Mouse (Mus musculus) bone marrow, adult 2 months (tissue): ENCODE measurements around the gene Ggn. TPM values are rescaled to one million over a fixed set of nuclear protein-coding genes. Genes with fewer than 3 reads are reported as not detected.

ENCODE experiments used
- H3K27ac ChIP-seq: fragments of 200-500 bp; 2 replicates; pipeline ENCODE4 v1.5.1; 2012; ENCODE audit warnings: low read depth, mild to moderate bottlenecking, control low read depth, inconsistent platforms, low read length; ENCODE audit not compliant: control insufficient read depth, poor library complexity, insufficient read depth
- H3K4me1 ChIP-seq: fragments of 200-500 bp; 2 replicates; pipeline ENCODE4 v1.6.1; 2011; ENCODE audit warnings: low read length; ENCODE audit not compliant: control insufficient read depth, insufficient read depth
- H3K4me3 ChIP-seq: fragments of 200-500 bp; replicated peaks from 2 replicates; pipeline ENCODE3; 2011; ENCODE audit warnings: mild to moderate bottlenecking, low read depth, low read length, control low read depth; ENCODE audit not compliant: control insufficient read depth
- CTCF ChIP-seq: fragments of 200-500 bp; IDR thresholded peaks from 2 replicates; pipeline ENCODE4 v1.5.1; 2011; ENCODE audit warnings: low read length, control low read depth; ENCODE audit not compliant: control insufficient read depth, insufficient read depth
- POLR2A ChIP-seq: fragments of 200-500 bp; IDR thresholded peaks from 2 replicates; pipeline ENCODE4 v1.6.1; 2011; ENCODE audit warnings: low read depth, mild to moderate bottlenecking, control low read depth, low read length, borderline replicate concordance; ENCODE audit not compliant: control insufficient read depth
- WGBS: fragments of 180-500 bp; shearing (Covaris S2); methylation state at CpG from one replicate; pipeline ENCODE4 v1.1.7; 2018; 5-methylcytosine and 5-hydroxymethylcytosine counted together
- polyA plus RNA-seq: library from polyadenylated mRNA; stranded (reverse); fragments of >200 nt; gene quantifications from 2 replicates; pipeline ENCODE4 v1.2.4, GENCODE M21; 2011; ENCODE audit warnings: low replicate concordance; ENCODE audit not compliant: missing spikeins, insufficient read depth, insufficient read length

Ggn gene
- polyA plus RNA-seq, 1 experiment: not detected

- WGBS: 6% methylated on average over 14 of the region's 14 CpGs
- TF ChIP-seq POLR2A (no peak), CTCF (no peak)
- Histone ChIP-seq H3K4me1 (no peaks in the 10 kb centered on the region), H3K4me3 (no peak overlapping the region), H3K27ac (no peak overlapping the region)
These were observed 1.2 kb upstream of the Ggn start for GRCm38 (mm10) chr7:29168791-29169230.

- no peak for TF ChIP-seq POLR2A
- no peak for TF ChIP-seq CTCF
- no peaks in the 10 kb centered on the region for H3K4me1 ChIP-seq
- H3K27ac ChIP-seq: no peak overlapping the region
- WGBS: 1% methylated on average over 34 of the region's 39 CpGs
- H3K4me3 ChIP-seq: peak overlapping the region; percentile 45
These were observed 562 bp upstream of the Ggn start for GRCm38 (mm10) chr7:29169231-29170065.

GRCm38 (mm10) chr7:29170755-29171561, 948 bp downstream of the Ggn start:
- TF ChIP-seq POLR2A: no peak
- TF ChIP-seq CTCF: no peak
- under 1% methylated on average over 43 of the region's 43 CpGs for WGBS
- Histone ChIP-seq H3K4me1 (no peaks in the 10 kb centered on the region), H3K27ac (no peak overlapping the region), H3K4me3 (peak overlapping the region; percentile 40)

- Histone ChIP-seq H3K4me1 (no peaks in the 10 kb centered on the region), H3K4me3 (no peak overlapping the region), H3K27ac (no peak overlapping the region)
- TF ChIP-seq CTCF (no peak), POLR2A (peak; percentile 17; the same call in 1 of the 2 replicates)
- WGBS: 10% methylated on average over 34 of the region's 34 CpGs
These were observed 1.6 kb downstream of the Ggn start for GRCm38 (mm10) chr7:29171562-29172097.

- H3K27ac ChIP-seq: no peak overlapping the region; the same call in 1 of the 2 replicates
- H3K4me1 ChIP-seq: no peaks in the 10 kb centered on the region
- H3K4me3 ChIP-seq: no peak overlapping the region
- no peak for TF ChIP-seq CTCF
- TF ChIP-seq POLR2A: no peak
- WGBS: 86% methylated on average over 32 of the region's 32 CpGs
These were observed 2.5 kb downstream of the Ggn start for GRCm38 (mm10) chr7:29172390-29173016.

- Histone ChIP-seq H3K4me3 (no peak overlapping the region), H3K27ac (no peak overlapping the region), H3K4me1 (peaks cover 2% of the 10 kb centered on the region; the same call in 1 of the 2 replicates)
- TF ChIP-seq CTCF (no peak), POLR2A (no peak)
- WGBS: 91% methylated on average over 4 of the region's 4 CpGs
These were observed 8.1 kb downstream of the Ggn start for GRCm38 (mm10) chr7:29178106-29178505.

DNA sequence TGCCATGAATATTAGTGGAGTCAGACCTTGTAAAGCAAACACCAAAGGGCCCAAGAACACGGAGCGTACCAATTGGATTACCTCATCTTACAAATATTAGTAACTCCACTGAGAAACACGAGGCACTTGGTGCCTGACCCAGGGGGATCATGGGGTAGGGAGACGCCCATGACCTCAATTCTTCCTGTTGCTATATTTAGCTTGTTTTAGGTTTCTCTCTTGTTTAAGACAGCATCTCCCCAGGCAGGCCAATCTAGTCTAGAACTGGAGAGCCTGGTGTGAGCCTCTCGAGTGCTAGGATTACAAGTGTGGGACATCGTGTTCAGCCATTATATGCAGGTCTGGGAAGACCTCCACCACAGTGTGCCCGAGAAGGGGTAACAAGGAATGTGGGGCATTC, 9.3 kb downstream of the Ggn start:
- TF ChIP-seq POLR2A (no peak), CTCF (no peak)
- H3K27ac ChIP-seq: no peak overlapping the region

More for the DNA sequence above, 9.3 kb downstream of the Ggn start:
- WGBS: 17% methylated on average over 7 of the region's 7 CpGs
- Histone ChIP-seq H3K4me3 (peak overlapping the region; percentile 96), H3K4me1 (peaks cover 2% of the 10 kb centered on the region; the same call in 1 of the 2 replicates)
